Mouse (Mus musculus): ENCODE results near the gene Nat10.

DNA sequence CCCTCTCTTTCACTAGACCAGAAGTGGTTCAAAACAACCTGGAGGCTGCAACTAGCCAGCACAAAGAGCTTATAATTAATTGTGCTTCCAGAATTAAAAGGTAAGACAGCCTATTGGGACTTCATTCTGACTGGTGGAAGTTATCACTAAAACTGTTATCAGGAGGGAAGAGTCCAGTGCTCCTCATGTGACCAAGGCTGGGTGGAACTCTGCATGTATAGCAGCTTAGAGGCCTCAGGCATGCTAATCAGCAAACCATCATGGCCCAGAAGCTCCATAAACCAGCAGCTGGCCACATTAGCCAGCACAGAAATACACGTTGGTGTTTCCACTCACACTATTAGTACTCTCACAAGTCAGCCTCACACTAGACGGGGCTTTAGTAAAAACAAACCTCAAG, 14.3 kb downstream of the Nat10 start:
- TF ChIP-seq CTCF (IDR thresholded peaks at IDR 0.05; ENCODE audit: control insufficient read depth, insufficient read depth, low read length) (no peak), POLR2A (IDR thresholded peaks at IDR 0.05; ENCODE audit: borderline replicate concordance, control insufficient read depth, low read depth, low read length) (no peak)

All from bone marrow, adult 2 months (tissue).